Mouse (Mus musculus): ENCODE measurements around the gene Ccl21a.
"Not testable (repeated sequence)": the region's sequence is repeated elsewhere in the genome, so short reads cannot be mapped to it uniquely, and the experiment has no call there.

Ccl21a gene

GRCm38 (mm10) chr4:42773893-42774292, at the start of gene Ccl21a:
Gene Ccl21a (minus strand): TSS chr4:42773993.
- not testable (repeated sequence) for DNase-seq (ENCODE audit: low spot score in 2 of 2)

GRCm38 (mm10) chr4:42756477-42756876, 17.3 kb downstream of the Ccl21a start, which contains the start of gene Ccl19:
Gene Ccl19 (minus strand): TSS chr4:42756577.
- DNase-seq (ENCODE audit: low spot score in 2 of 2): not testable (repeated sequence)

GRCm38 (mm10) chr4:42735245-42735644, 38.5 kb downstream of the Ccl21a start, which contains the start of gene 4930578G10Rik:
Gene 4930578G10Rik (plus strand): TSS chr4:42735545.
- not testable (repeated sequence) for DNase-seq (ENCODE audit: low spot score in 2 of 2)

Measured in frontal cortex, postnatal 14 days (tissue).